Mouse (Mus musculus): Measurements from ENCODE around the gene Hyal5. TPM values are rescaled to one million over a fixed set of nuclear protein-coding genes. Genes with fewer than 3 reads are reported as not detected.

The Hyal5 gene
- total RNA-seq (2022) = not detected

DNA sequence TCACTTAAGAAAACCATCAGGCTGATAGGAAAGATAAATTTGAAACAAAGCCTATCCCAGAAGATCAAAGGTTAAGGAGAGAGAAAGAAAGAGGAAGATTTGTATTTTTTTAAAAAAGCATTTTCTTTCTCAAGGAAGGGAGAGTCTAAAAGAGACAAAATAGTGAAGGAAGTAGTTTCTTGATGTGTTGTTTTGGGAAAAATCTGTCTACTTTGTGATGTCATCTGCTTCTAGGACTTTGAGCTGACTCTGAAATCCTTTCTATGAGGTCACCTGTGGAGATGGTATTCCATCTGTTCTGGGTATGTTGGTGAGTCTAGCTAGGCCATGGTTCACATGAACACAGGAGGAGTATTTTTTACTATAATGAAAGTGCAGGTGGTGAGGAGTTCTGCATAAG lies at the start of gene Hyal5:
Hyal5 (plus strand) TSS at position 301 of the 400 bp plus-strand sequence.
- DNase-seq (ENCODE audit: low spot score in 2 of 2) = no peak

DNA sequence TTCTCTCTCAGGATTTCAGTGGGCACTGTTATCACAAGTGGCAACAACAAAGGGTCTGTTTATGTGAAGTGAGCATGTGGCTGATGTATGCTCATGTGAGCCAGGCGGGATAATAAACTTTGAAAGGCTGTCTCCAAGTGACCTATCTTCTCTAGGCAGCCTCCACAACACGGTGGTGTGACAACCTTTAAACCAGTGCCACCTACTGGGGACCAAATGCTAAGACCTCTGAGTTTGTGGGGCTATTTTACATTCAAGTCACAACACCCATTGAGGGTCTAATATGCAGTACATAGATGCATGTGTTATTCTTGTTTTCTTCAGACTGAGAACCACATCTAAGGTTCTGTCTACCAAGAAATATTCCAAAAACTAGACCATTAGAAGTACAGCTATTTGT lies 35.7 kb upstream of the Hyal5 start:
- no peak for DNase-seq (ENCODE audit: low spot score in 2 of 2)

- no peak for DNase-seq (ENCODE audit: low spot score in 2 of 2)
Measured at GRCm38 (mm10) chr6:24860320-24860719, 2.5 kb downstream of the Hyal5 start.

DNA sequence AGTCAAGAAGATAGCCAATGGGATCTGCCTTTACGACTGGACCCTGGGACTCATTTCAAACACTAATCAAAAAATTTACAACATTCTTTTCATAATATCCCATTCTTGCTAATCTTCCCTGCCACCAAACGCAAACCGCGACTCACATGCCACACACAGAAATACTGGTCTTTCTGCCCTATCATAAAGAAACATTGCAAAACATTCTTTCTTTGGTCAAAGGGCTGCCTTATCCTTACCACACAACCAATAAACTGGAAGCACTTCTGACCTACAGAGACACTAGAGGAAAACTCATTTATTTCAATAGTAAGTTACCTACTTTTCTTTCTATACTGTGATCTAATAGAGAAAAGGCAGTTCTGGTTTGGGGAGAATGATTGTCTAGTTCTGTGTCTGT lies 5.9 kb downstream of the Hyal5 start:
- DNase-seq (ENCODE audit: low spot score in 2 of 2) = no peak

DNA sequence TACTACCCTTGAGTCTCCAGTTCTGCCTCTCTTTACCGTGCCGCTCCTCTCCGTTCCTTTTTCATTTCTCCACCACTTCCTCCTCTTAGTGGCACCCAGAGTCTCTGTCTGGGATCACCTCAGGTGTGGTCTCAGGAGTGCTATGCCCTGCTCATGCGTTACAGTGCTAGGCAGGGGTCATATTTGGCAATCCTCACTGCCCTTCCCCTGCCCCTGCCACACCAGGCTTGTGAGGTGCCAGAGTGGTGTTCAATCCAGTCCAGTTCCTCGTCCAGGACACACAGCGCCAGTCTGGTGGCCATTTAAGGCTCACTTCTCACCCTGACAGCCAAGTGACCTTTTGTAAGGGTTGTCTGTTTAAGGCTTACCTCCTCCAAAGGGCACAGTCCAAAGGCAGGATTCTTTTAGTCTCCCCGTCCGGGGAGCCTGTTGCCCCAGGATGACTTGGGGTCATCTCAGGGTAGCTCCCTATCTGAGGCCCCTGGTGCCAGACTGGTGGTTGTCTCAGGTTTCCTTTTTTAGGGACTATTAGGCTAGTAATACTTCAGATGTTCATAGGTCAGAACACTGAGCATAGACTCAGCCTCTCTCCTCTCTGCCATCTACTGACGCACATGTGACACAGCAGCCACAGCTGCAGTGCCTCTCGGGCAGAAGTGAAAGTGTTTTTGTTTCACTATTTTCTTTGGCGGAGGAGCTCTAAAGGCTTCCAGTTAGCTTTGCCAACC lies 36.5 kb downstream of the Hyal5 start:
- DNase-seq (ENCODE audit: low spot score in 2 of 2) = peak in 1 of 2 experiments; percentile 3

GRCm38 (mm10) chr6:24894874-24895183 lies 37.0 kb downstream of the Hyal5 start:
- DNase-seq (ENCODE audit: low spot score in 2 of 2) = no peak

GRCm38 (mm10) chr6:24905101-24905500 lies 47.3 kb downstream of the Hyal5 start:
- DNase-seq (ENCODE audit: low spot score in 2 of 2) = no peak

- no peak for DNase-seq (ENCODE audit: low spot score in 2 of 2)
Measured at GRCm38 (mm10) chr6:24907824-24908223, 50.0 kb downstream of the Hyal5 start.

DNA sequence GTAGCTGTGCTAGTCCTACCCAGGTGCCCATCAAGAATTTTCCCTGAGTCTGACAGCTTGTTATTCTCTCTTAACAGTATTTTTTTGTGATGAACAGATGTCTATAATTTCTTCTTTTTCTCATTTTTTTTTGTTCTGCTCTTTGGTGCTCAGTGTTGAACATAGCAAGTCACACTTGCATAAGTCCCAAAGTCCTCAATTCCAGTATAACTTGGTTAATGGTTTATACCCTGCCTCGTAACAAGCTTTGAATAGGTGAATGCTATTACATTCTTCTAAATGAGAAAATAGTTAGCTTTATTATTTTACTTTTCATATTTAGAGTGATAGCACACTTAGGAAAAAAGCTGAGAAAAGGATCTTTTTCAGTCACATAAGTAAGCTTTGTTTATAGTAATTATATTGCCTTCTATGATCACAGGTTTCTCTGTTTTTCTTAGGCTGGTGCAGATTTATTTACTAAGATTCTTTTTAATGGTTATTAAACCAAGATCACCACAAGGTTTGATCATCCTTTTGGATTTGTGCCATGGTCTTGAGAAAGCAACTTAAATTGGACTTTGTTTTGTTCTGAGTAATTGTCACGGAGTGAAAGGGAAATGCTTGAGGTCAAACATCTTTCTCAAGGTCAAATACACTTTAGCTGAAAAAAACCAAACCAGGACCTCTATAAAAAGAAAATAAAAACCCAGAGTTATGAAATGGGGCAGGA lies 52.4 kb downstream of the Hyal5 start:
- DNase-seq (ENCODE audit: low spot score in 2 of 2) = no peak

DNA sequence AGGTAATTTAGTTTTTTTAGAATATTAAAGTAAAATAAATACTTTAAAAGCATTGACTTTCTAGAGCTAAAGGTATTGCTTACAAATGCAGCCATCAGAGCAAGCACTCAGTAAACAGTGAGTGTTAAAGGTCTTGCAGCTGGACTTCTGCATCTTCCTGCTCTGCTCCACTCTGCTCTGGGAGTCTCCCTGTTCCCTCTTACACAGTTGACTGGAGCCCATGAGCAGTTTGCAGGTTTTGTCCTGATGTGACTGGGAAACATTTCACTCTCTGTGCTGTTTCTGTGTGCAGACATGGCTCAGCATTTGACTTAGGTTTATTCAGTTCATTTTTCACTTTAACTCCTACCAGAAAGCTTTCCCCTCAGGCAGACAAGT lies 52.9 kb downstream of the Hyal5 start:
- no peak for DNase-seq (ENCODE audit: low spot score in 2 of 2)

- no peak for DNase-seq (ENCODE audit: low spot score in 2 of 2)
Measured at GRCm38 (mm10) chr6:24913591-24913990, 55.8 kb downstream of the Hyal5 start.

GRCm38 (mm10) chr6:24925076-24925785 lies 67.4 kb downstream of the Hyal5 start:
- no peak for DNase-seq (ENCODE audit: low spot score in 2 of 2)

Other genes starting within 250 kb of the Hyal5 start
- 10 to 100 TPM; 11.5 to 15.7 (median 15.4) TPM for gene Wasl, start 193.0 kb upstream of the Hyal5 start, total RNA-seq (2022)
- gene Hyal6, start 124.8 kb upstream of the Hyal5 start, total RNA-seq (2022) = not detected
- not detected for gene Hyal4, start 109.7 kb upstream of the Hyal5 start, total RNA-seq (2022)
- not detected for gene Spam1, start 66.8 kb upstream of the Hyal5 start, total RNA-seq (2022)
- under 1 TPM; 0.07 to 0.34 (median 0.19) TPM for gene Tmem229a, start 98.3 kb downstream of the Hyal5 start, total RNA-seq (2022)